Mouse (Mus musculus) olfactory bulb, adult 2 months (tissue): ENCODE measurements around the gene Asxl1.

Experiments
- CTCF ChIP-seq: fragments of 200-500 bp; IDR thresholded peaks from 2 replicates; pipeline ENCODE4 v1.5.1; 2012; ENCODE audit warnings: low read depth, mild to moderate bottlenecking, low read length, moderate library complexity; ENCODE audit not compliant: insufficient read depth
- POLR2A ChIP-seq: fragments of 200-500 bp; IDR thresholded peaks from 2 replicates; pipeline ENCODE4 v1.6.1; 2012; ENCODE audit warnings: mild to moderate bottlenecking, low read depth, low read length, moderate library complexity; ENCODE audit not compliant: insufficient read depth

DNA sequence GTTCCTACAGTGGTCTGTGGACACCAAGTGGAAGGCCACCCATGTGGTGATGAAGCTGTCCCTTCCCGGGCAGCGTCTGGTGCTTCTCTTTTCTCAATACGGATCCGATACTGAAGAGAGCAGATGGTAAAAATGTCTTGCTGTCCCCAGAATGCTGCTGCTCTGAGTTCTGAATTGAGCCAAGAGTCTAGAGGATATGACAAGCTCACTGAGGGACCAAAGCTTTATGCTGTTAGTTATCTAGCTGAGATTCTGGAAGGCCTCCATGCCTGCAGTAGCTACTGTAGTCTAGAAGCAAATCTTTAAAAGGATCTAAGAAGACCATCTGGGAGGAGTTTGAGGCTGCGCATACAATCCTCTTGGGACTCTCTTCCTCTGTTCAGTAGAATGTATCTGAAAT is 13.4 kb upstream of the Asxl1 start:
- TF ChIP-seq CTCF, result no peak
- no peak for TF ChIP-seq POLR2A
